Mouse (Mus musculus) CH12.LX (cell line): ENCODE measurements at regions not wholly inside any gene's neighbourhood (a gene's known extent, or its start where the extent isn't known, plus 50 kb on each side); places are given as distances from the start of the nearest gene placed in this dataset.

Experiments
- DNase-seq: peaks from one replicate; pipeline ENCODE4 v3.0.0-alpha.2; 2013; ENCODE audit errors: extremely low read depth
- H3K27ac ChIP-seq: 2 replicates; pipeline ENCODE4 v1.5.1; 2012; ENCODE audit warnings: low read depth, mild to moderate bottlenecking, control low read depth, moderate library complexity; ENCODE audit not compliant: insufficient read depth
- H3K27me3 ChIP-seq: replicated peaks from 2 replicates; pipeline ENCODE3; 2012; ENCODE audit warnings: inconsistent platforms
- H3K36me3 ChIP-seq, 2 experiments: replicated peaks in 1 of 2; 2 replicates each; pipeline versions ENCODE3 to v1.6.1; 2012; ENCODE audit warnings: inconsistent platforms in 1 of 2, low read length in 1 of 2, mild to moderate bottlenecking in 1 of 2, mixed read lengths in 1 of 2, moderate library complexity in 1 of 2; ENCODE audit not compliant: control insufficient read depth in 1 of 2, insufficient read depth in 1 of 2
- H3K4me1 ChIP-seq, 2 experiments: 2 replicates each; pipeline ENCODE4 v1.6.1; 2012; ENCODE audit warnings: inconsistent platforms in 1 of 2, moderate library complexity in 1 of 2; ENCODE audit not compliant: insufficient read depth in 2 of 2, control insufficient read depth in 1 of 2
- H3K4me2 ChIP-seq: 2 replicates; pipeline ENCODE4 v1.6.1; 2012; ENCODE audit warnings: low read depth, mild to moderate bottlenecking, control low read depth; ENCODE audit not compliant: poor library complexity, insufficient read depth, severe bottlenecking
- H3K4me3 ChIP-seq, 3 experiments: fragments of 150-350 bp in 1 of 3; sonication (generic) in 1 of 3; replicated peaks in 1 of 3; 2 replicates each; pipeline versions ENCODE3 to v1.5.1; 2011 to 2012; ENCODE audit warnings: low read depth in 2 of 3, low read length in 2 of 3, mild to moderate bottlenecking in 2 of 3, moderate library complexity in 2 of 3, control low read depth in 1 of 3, improper control_type of control experiment in 1 of 3, inconsistent platforms in 1 of 3, mixed read lengths in 1 of 3; ENCODE audit not compliant: poor library complexity in 1 of 3
- H3K79me2 ChIP-seq: replicated peaks from 2 replicates; pipeline ENCODE4 v1.6.1; 2012; ENCODE audit warnings: mild to moderate bottlenecking, moderate library complexity; ENCODE audit not compliant: control insufficient read depth, poor library complexity, insufficient read depth, severe bottlenecking; ENCODE audit errors: extremely low read depth
- H3K9ac ChIP-seq: 2 replicates; pipeline ENCODE4 v1.6.1; 2012; ENCODE audit warnings: low read depth, mild to moderate bottlenecking, control low read depth, moderate library complexity; ENCODE audit not compliant: insufficient read depth
- H3K9me3 ChIP-seq: replicated peaks from 2 replicates; pipeline ENCODE3; 2012; ENCODE audit warnings: low read length, inconsistent platforms, mixed read lengths
- BHLHE40 ChIP-seq: IDR thresholded peaks from 2 replicates; pipeline ENCODE4 v1.6.1; 2011; ENCODE audit warnings: mild to moderate bottlenecking, low read depth, low read length, improper control_type of control experiment
- CHD1 ChIP-seq: IDR thresholded peaks from 2 replicates; pipeline ENCODE4 v1.6.1; 2012; ENCODE audit warnings: low read depth, low read length, improper control_type of control experiment, inconsistent platforms
- CTCF ChIP-seq, 2 experiments: IDR thresholded peaks in 1 of 2; conservative IDR thresholded peaks in 1 of 2; 2 replicates each; pipeline ENCODE4 v1.5.1; 2011 to 2012; ENCODE audit warnings: low read depth in 2 of 2, low read length in 2 of 2, improper control_type of control experiment in 1 of 2, inconsistent platforms in 1 of 2, mild to moderate bottlenecking in 1 of 2, moderate library complexity in 1 of 2
- E2F4 ChIP-seq: IDR thresholded peaks from 2 replicates; pipeline ENCODE4 v1.6.1; 2011; ENCODE audit warnings: low read depth, low read length, improper control_type of control experiment; ENCODE audit not compliant: insufficient replicate concordance
- ELF1 ChIP-seq: IDR thresholded peaks from 2 replicates; pipeline ENCODE4 v1.6.1; 2014; ENCODE audit warnings: low read depth, mild to moderate bottlenecking, inconsistent platforms, low read length, improper control_type of control experiment
- ETS1 ChIP-seq: conservative IDR thresholded peaks from 2 replicates; pipeline ENCODE4 v1.6.1; 2012; ENCODE audit warnings: low read depth, mild to moderate bottlenecking, inconsistent platforms, low read length, improper control_type of control experiment, moderate library complexity
- GABPA ChIP-seq: IDR thresholded peaks from 2 replicates; pipeline ENCODE4 v1.6.1; 2012; ENCODE audit warnings: low read depth, low read length, improper control_type of control experiment, inconsistent platforms; ENCODE audit not compliant: insufficient replicate concordance
- IRF4 ChIP-seq: IDR thresholded peaks from 2 replicates; pipeline ENCODE4 v1.6.1; 2014; ENCODE audit warnings: low read depth, mild to moderate bottlenecking, inconsistent platforms, low read length, improper control_type of control experiment
- JUN ChIP-seq: IDR thresholded peaks from 2 replicates; pipeline ENCODE4 v1.6.1; 2011; ENCODE audit warnings: low read depth, mild to moderate bottlenecking, low read length, improper control_type of control experiment, moderate library complexity; ENCODE audit not compliant: insufficient read depth
- KAT2A ChIP-seq: IDR thresholded peaks from 2 replicates; pipeline ENCODE4 v1.6.1; 2012; ENCODE audit warnings: low read length, improper control_type of control experiment, inconsistent platforms; ENCODE audit not compliant: insufficient replicate concordance
- MAFK ChIP-seq: IDR thresholded peaks from 2 replicates; pipeline ENCODE4 v1.6.1; 2011; ENCODE audit warnings: low read length, improper control_type of control experiment; ENCODE audit not compliant: insufficient replicate concordance
- MAX ChIP-seq: IDR thresholded peaks from 2 replicates; pipeline ENCODE4 v1.6.1; 2011; ENCODE audit warnings: low read length, improper control_type of control experiment
- MAZ ChIP-seq: IDR thresholded peaks from 2 replicates; pipeline ENCODE4 v1.6.1; 2012; ENCODE audit warnings: low read depth, mild to moderate bottlenecking, inconsistent platforms, low read length, improper control_type of control experiment, moderate library complexity
- MXI1 ChIP-seq: IDR thresholded peaks from 2 replicates; pipeline ENCODE4 v1.6.1; 2011; ENCODE audit warnings: mild to moderate bottlenecking, low read depth, low read length, improper control_type of control experiment
- NELFE ChIP-seq: IDR thresholded peaks from 2 replicates; pipeline ENCODE4 v1.6.1; 2011; ENCODE audit warnings: low read depth, low read length, improper control_type of control experiment
- NRF1 ChIP-seq: IDR thresholded peaks from 2 replicates; pipeline ENCODE4 v1.6.1; 2014; ENCODE audit warnings: low read depth, mild to moderate bottlenecking, inconsistent platforms, low read length, improper control_type of control experiment, moderate library complexity
- PAX5 ChIP-seq: IDR thresholded peaks from 2 replicates; pipeline ENCODE4 v1.6.1; 2012; ENCODE audit warnings: low read length, inconsistent platforms, mixed read lengths
- POLR2AphosphoS2 ChIP-seq: IDR thresholded peaks from 2 replicates; pipeline ENCODE4 v1.6.1; 2011; ENCODE audit warnings: low read depth, low read length, improper control_type of control experiment
- RCOR1 ChIP-seq: conservative IDR thresholded peaks from 2 replicates; pipeline ENCODE4 v1.6.1; 2012; ENCODE audit warnings: low read depth, mild to moderate bottlenecking, inconsistent platforms, low read length, improper control_type of control experiment
- SIN3A ChIP-seq: IDR thresholded peaks from 2 replicates; pipeline ENCODE4 v1.6.1; 2012; ENCODE audit warnings: low read length, improper control_type of control experiment, inconsistent platforms
- SMC3 ChIP-seq: IDR thresholded peaks from 2 replicates; pipeline ENCODE4 v1.6.1; 2011; ENCODE audit warnings: low read depth, low read length, improper control_type of control experiment
- UBTF ChIP-seq: IDR thresholded peaks from 2 replicates; pipeline ENCODE4 v1.6.1; 2012; ENCODE audit warnings: low read depth, mild to moderate bottlenecking, inconsistent platforms, low read length, improper control_type of control experiment, moderate library complexity
- USF2 ChIP-seq: conservative IDR thresholded peaks from 2 replicates; pipeline ENCODE4 v1.6.1; 2011; ENCODE audit warnings: low read depth, low read length, improper control_type of control experiment
- dilution Hi-C: fragments of 300-500 bp; cut with MboI; formaldehyde crosslinking; loops from 2 replicates; pipeline ENCODE4 v1.14.3; 2020; ENCODE audit warnings: low sequenced_read_pairs; ENCODE audit not compliant: extremely low pct_unique_long_range_greater_than_20kb, extremely low pct_ligation_motif_present
- in situ Hi-C: fragments of 300-500 bp; cut with MboI; formaldehyde crosslinking; loops from 3 replicates; pipeline ENCODE4 v1.14.3; 2019; ENCODE audit warnings: low sequenced_read_pairs, low pct_ligation_motif_present, low pct_unique_long_range_greater_than_20kb, mixed read lengths

DNA sequence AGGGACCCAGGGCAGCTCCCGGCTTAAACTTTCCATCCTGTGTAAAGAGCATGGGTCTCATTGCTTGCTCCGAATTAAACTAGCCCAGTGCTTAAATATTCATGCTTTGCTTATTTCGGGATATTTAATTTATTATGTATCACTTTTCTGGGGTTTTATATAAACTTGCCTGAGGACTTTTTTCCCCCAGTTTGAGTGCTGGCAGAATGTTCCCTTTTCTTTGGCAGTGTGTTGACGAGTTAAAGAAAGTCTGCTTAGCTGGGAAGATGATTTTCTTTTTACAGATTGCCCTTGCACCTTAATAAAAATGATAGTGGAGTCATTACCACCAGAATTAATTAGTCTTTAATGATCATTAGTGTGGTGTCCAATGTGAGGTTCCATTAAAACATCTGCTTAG lies 126.9 kb downstream of the Gm10260 start:
- H3K79me2 ChIP-seq: no peaks in the 10 kb centered on the region
- DNase-seq: no peak
- no peak overlapping the region for H3K9ac ChIP-seq
- TF ChIP-seq CHD1: no peak
- no peak for TF ChIP-seq IRF4
- TF ChIP-seq NRF1: no peak
- no peak for TF ChIP-seq UBTF
- no peak for TF ChIP-seq SMC3
- no peak for TF ChIP-seq POLR2AphosphoS2
- no peak for TF ChIP-seq KAT2A
- no peak for TF ChIP-seq PAX5
- TF ChIP-seq, all 38 proteins: peak for 0
- in situ Hi-C loops: loop anchor here (25.0 kb wide), 1 partner anchor 304 kb away; no protein-coding TSS in a partner anchor
- H3K4me3 ChIP-seq: no peak overlapping the region
- no peaks in the 10 kb centered on the region for H3K36me3 ChIP-seq
- H3K4me1 ChIP-seq: no peaks in the 10 kb centered on the region
- no peaks in the 10 kb centered on the region for H3K27me3 ChIP-seq
- no peak overlapping the region for H3K27ac ChIP-seq
- no peak overlapping the region for H3K4me2 ChIP-seq
- peaks cover 33% of the 10 kb centered on the region for H3K9me3 ChIP-seq
- dilution Hi-C loops: no loop called here

DNA sequence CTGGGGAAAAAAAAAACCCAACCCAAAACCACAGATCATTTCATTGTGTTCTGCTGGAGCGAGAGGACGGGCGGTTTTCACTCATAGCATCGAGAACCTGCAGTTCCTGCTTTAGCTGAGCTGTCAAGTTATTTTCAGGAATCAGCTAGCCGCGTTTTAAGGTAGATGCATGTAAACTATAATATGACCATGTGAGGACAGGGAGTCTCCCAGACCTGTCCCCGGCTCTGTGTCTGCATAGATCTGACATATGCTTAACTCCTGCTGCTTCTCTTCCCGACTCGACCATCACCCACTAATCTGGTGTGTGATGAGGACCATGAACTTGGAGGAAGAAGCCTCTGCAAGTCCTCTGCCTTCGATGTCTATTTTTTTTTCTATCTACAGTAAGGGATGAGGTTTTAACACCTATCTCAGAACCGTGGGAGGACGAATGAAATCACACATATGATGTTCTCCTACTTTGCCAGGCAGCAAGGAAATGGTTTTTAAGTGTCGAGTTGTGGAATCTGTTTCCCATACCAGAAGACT lies 128.5 kb downstream of the Gm10260 start:
- H3K4me3 ChIP-seq: no peak overlapping the region
- no peak for TF ChIP-seq KAT2A
- no peak for TF ChIP-seq MAZ
- TF ChIP-seq ETS1: no peak
- no peak for TF ChIP-seq BHLHE40
- TF ChIP-seq JUN: no peak
- TF ChIP-seq ELF1: no peak
- no peak for TF ChIP-seq CHD1
- no peak for TF ChIP-seq MXI1
- TF ChIP-seq PAX5: no peak
- no peak for TF ChIP-seq POLR2AphosphoS2
- TF ChIP-seq E2F4: no peak
- no peak for TF ChIP-seq SIN3A
- no peak for TF ChIP-seq RCOR1
- TF ChIP-seq NELFE: no peak
- TF ChIP-seq MAFK: no peak
- no peak for TF ChIP-seq GABPA
- no peak for TF ChIP-seq CTCF (conservative IDR thresholded peaks at IDR 0.05 in 1 of 2, IDR thresholded peaks at IDR 0.05 in 1 of 2; ENCODE audit: low read depth in 2 of 2, low read length in 2 of 2)
- TF ChIP-seq MAX: no peak
- no peak for TF ChIP-seq UBTF
- no peak for TF ChIP-seq USF2
- TF ChIP-seq, all 38 proteins: peak for 0
- no peaks in the 10 kb centered on the region for H3K79me2 ChIP-seq
- DNase-seq: no peak
- in situ Hi-C loops (loop anchor here (25.0 kb wide), 1 partner anchor 305 kb away; no protein-coding TSS in a partner anchor), dilution Hi-C loops (no loop called here)
- no peak overlapping the region for H3K4me2 ChIP-seq
- no peaks in the 10 kb centered on the region for H3K4me1 ChIP-seq
- H3K9me3 ChIP-seq: peaks cover 32% of the 10 kb centered on the region
- H3K9ac ChIP-seq: no peak overlapping the region
- no peaks in the 10 kb centered on the region for H3K27me3 ChIP-seq
- H3K36me3 ChIP-seq: no peaks in the 10 kb centered on the region
- H3K27ac ChIP-seq: no peak overlapping the region
